ENCODE assay signal across 24 mouse cellular contexts in genomic region chr3:60480716-60481115, GRCm38 (mm10). TPM values are rescaled to one million over a fixed set of nuclear protein-coding genes. Genes with fewer than 3 reads are reported as not detected.
DNase-seq lines count a peak whose midpoint lies in the region; ATAC-seq and TF ChIP-seq lines count a peak whose summit lies in the region.
"Had no signal": no experiment of that assay in that cellular context is flagged by ENCODE, and none has a peak within 500 bp of the region (broad histone marks: within the 10 kb centered on the region; RNA-seq: fewer than 3 reads in every experiment).

No protein-coding gene starts in this region.

- peaks cover 43% of the 10 kb centered on the region for H3K4me1 ChIP-seq in liver, embryonic 13.5 days (replicated peaks)
- H3K4me1 ChIP-seq in liver, embryonic 11.5 days (replicated peaks; ENCODE audit: control insufficient read depth, insufficient read depth, low read length) = peaks cover 4% of the 10 kb centered on the region
- peaks cover 9 to 70% of the 10 kb centered on the region in 2 experiments for H3K4me1 ChIP-seq in CH12.LX (ENCODE audit: control insufficient read depth in 1 of 2, insufficient read depth in 2 of 2)
- H3K4me1 ChIP-seq: embryonic facial prominence, embryonic 15.5 days; forebrain, embryonic 10.5 days; heart, embryonic 15.5 days; hindbrain, embryonic 10.5 days had no signal

- no peak for ATAC-seq in liver, embryonic 13.5 days (ENCODE audit: low read depth)
- ATAC-seq in liver, embryonic 11.5 days (replicated peaks; ENCODE audit: low FRiP score) = no peak
- ATAC-seq: forebrain, embryonic 14.5 days; inflammation-experienced regulatory T-cells, adult 6 months had no signal

- no peak overlapping the region for H3K9ac ChIP-seq in liver, embryonic 13.5 days
- no peak overlapping the region for H3K9ac ChIP-seq in liver, embryonic 11.5 days (ENCODE audit: low read depth, low read length)
- H3K9ac ChIP-seq in CH12.LX (ENCODE audit: insufficient read depth, low read depth) = peak overlapping the region; percentile 87
- H3K9ac ChIP-seq: embryonic facial prominence, embryonic 15.5 days; heart, embryonic 15.5 days; hindbrain, embryonic 14.5 days had no signal

- no peak for DNase-seq in liver, embryonic 13.5 days
- DNase-seq in liver, embryonic 11.5 days (ENCODE audit: low spot score) = no peak
- DNase-seq in A20 (ENCODE audit: low read depth, low spot score) (peak; percentile 60), CH12.LX (ENCODE audit: extremely low read depth) (peak; percentile 37)
- DNase-seq in heart, adult 11 months = no peak
- no peak for DNase-seq in heart, postnatal 4 days
- DNase-seq in heart, adult 9 months (ENCODE audit: low spot score in 2 of 2) = no peak
- DNase-seq: adrenal gland, postnatal 14 days; cerebellum, adult 18-20 months; cerebellum, adult 9-11 months; cerebellum, postnatal 36 days; gastrocnemius, postnatal 36 days; heart, adult 18-20 months; heart, postnatal 14 days had no signal

- H3K4me3 ChIP-seq in liver, embryonic 13.5 days (replicated peaks) = no peak overlapping the region
- H3K4me3 ChIP-seq in liver, embryonic 11.5 days (ENCODE audit: low read depth, low read length) = no peak overlapping the region
- peak overlapping the region in 2 of 3 experiments; percentile 21 to 27 for H3K4me3 ChIP-seq in CH12.LX (replicated peaks in 1 of 3; ENCODE audit: low read depth in 2 of 3, low read length in 2 of 3, poor library complexity in 1 of 3)
- H3K4me3 ChIP-seq in macrophage (ENCODE audit: inconsistent target) = no peak overlapping the region; the same call in 1 of the 2 replicates
- H3K4me3 ChIP-seq: embryonic facial prominence, embryonic 15.5 days; erythroblast, embryonic 14.5 days; forebrain, embryonic 10.5 days; heart, embryonic 15.5 days; hindbrain, embryonic 10.5 days had no signal

- dilution Hi-C loops in CH12.LX (cut with MboI; ENCODE audit: extremely low pct_ligation_motif_present, extremely low pct_unique_long_range_greater_than_20kb, low sequenced_read_pairs) = no loop called here

- H3K27me3 ChIP-seq in liver, embryonic 13.5 days = no peaks in the 10 kb centered on the region
- H3K27me3 ChIP-seq in liver, embryonic 11.5 days (replicated peaks; ENCODE audit: control insufficient read depth, insufficient read depth, low read length) = no peaks in the 10 kb centered on the region
- no peaks in the 10 kb centered on the region for H3K27me3 ChIP-seq in CH12.LX (replicated peaks)
- H3K27me3 ChIP-seq: embryonic facial prominence, embryonic 15.5 days; heart, embryonic 15.5 days had no signal

- 0 out of 2 replicates have a peak, but pooled peaks cover 4% of the 10 kb centered on the region for H3K36me3 ChIP-seq in liver, embryonic 13.5 days
- no peaks in the 10 kb centered on the region for H3K36me3 ChIP-seq in liver, embryonic 11.5 days (ENCODE audit: control insufficient read depth, insufficient read depth, low read length)
- H3K36me3 ChIP-seq in CH12.LX (replicated peaks in 1 of 2; ENCODE audit: control insufficient read depth in 1 of 2, insufficient read depth in 1 of 2, low read length in 1 of 2) (peaks cover 0 to 11% of the 10 kb centered on the region in 2 experiments), macrophage (ENCODE audit: inconsistent target) (no peaks in the 10 kb centered on the region)
- H3K36me3 ChIP-seq: embryonic facial prominence, embryonic 15.5 days; forebrain, embryonic 10.5 days; heart, embryonic 15.5 days; hindbrain, embryonic 10.5 days had no signal

- TF ChIP-seq EP300 in CH12.LX (IDR thresholded peaks at IDR 0.05; ENCODE audit: low read length) = peak; percentile 46; the same call in 1 of the 2 replicates

- no peak overlapping the region for H3K4me2 ChIP-seq in liver, embryonic 13.5 days
- no peak overlapping the region for H3K4me2 ChIP-seq in liver, embryonic 11.5 days
- H3K4me2 ChIP-seq in CH12.LX (ENCODE audit: insufficient read depth, low read depth, poor library complexity, severe bottlenecking) = peak overlapping the region; percentile 94
- H3K4me2 ChIP-seq: embryonic facial prominence, embryonic 15.5 days; heart, embryonic 11.5 days; heart, embryonic 15.5 days; hindbrain, embryonic 14.5 days had no signal

- TF ChIP-seq POLR2A in CH12.LX (IDR thresholded peaks at IDR 0.05; ENCODE audit: low read depth, low read length) = no peak

- in situ Hi-C loops in CH12.LX (cut with MboI; ENCODE audit: low pct_ligation_motif_present, low pct_unique_long_range_greater_than_20kb, low sequenced_read_pairs) = no loop called here

- WGBS in liver, embryonic 13.5 days (ENCODE audit: insufficient replicate concordance) = 56% methylated on average over 2 of the region's 2 CpGs
- WGBS in liver, embryonic 11.5 days = 82% methylated on average over 2 of the region's 2 CpGs
- WGBS in macrophage (ENCODE audit: missing documents) = 47% methylated on average over 2 of the region's 2 CpGs

- H3K79me2 ChIP-seq in CH12.LX (replicated peaks; ENCODE audit: control insufficient read depth, extremely low read depth, insufficient read depth, poor library complexity, severe bottlenecking) (peaks cover 71% of the 10 kb centered on the region), macrophage (ENCODE audit: inconsistent target) (peaks cover 100% of the 10 kb centered on the region)

- TF ChIP-seq RAD21 in CH12.LX (IDR thresholded peaks at IDR 0.05; ENCODE audit: low read depth, low read length) = no peak

- TF ChIP-seq CTCF in CH12.LX (conservative IDR thresholded peaks at IDR 0.05 in 1 of 2, IDR thresholded peaks at IDR 0.05 in 1 of 2; ENCODE audit: low read depth in 2 of 2, low read length in 2 of 2) = no peak

- H3K9me3 ChIP-seq in liver, embryonic 13.5 days (replicated peaks) = no peaks in the 10 kb centered on the region
- no peaks in the 10 kb centered on the region for H3K9me3 ChIP-seq in liver, embryonic 11.5 days (ENCODE audit: control insufficient read depth, low read length)
- H3K9me3 ChIP-seq in CH12.LX (replicated peaks; ENCODE audit: low read length) = no peaks in the 10 kb centered on the region
- H3K9me3 ChIP-seq: embryonic facial prominence, embryonic 15.5 days; forebrain, embryonic 10.5 days; heart, embryonic 15.5 days; hindbrain, embryonic 10.5 days had no signal

- peak overlapping the region; percentile 2; the same call in 1 of the 2 replicates for H3K27ac ChIP-seq in liver, embryonic 13.5 days
- no peak overlapping the region for H3K27ac ChIP-seq in liver, embryonic 11.5 days (ENCODE audit: low read depth, low read length)
- peak overlapping the region; percentile 94 for H3K27ac ChIP-seq in CH12.LX (ENCODE audit: insufficient read depth, low read depth)
- peak overlapping the region; percentile 96 for H3K27ac ChIP-seq in macrophage
- H3K27ac ChIP-seq: embryonic facial prominence, embryonic 15.5 days; forebrain, embryonic 10.5 days; heart, embryonic 15.5 days; hindbrain, embryonic 10.5 days; hindbrain, embryonic 14.5 days had no signal

TF ChIP-seq in CH12.LX, 34 proteins besides CTCF, POLR2A, EP300 and RAD21:
- TF ChIP-seq TBP (conservative IDR thresholded peaks at IDR 0.05; ENCODE audit: low read depth, low read length) = no peak
- TF ChIP-seq ETS1 (conservative IDR thresholded peaks at IDR 0.05; ENCODE audit: low read depth, low read length) = peak; percentile 57
- TF ChIP-seq TCF12 (IDR thresholded peaks at IDR 0.05; ENCODE audit: low read depth, low read length) = peak; percentile 38; the same call in 1 of the 2 replicates
- TF ChIP-seq MAFK (IDR thresholded peaks at IDR 0.05; ENCODE audit: insufficient replicate concordance, low read length) = no peak
- TF ChIP-seq CHD2 (IDR thresholded peaks at IDR 0.05; ENCODE audit: low read length) = no peak
- TF ChIP-seq MAX (IDR thresholded peaks at IDR 0.05; ENCODE audit: low read length) = no peak
- peak; percentile 63; the same call in 1 of the 2 replicates for TF ChIP-seq JUN (IDR thresholded peaks at IDR 0.05; ENCODE audit: insufficient read depth, low read depth, low read length)
- TF ChIP-seq KAT2A (IDR thresholded peaks at IDR 0.05; ENCODE audit: insufficient replicate concordance, low read length) = no peak
- no peak for TF ChIP-seq E2F4 (IDR thresholded peaks at IDR 0.05; ENCODE audit: insufficient replicate concordance, low read depth, low read length)
- 0 out of 2 replicates have a peak, but pooled peaks have one; percentile 21 for TF ChIP-seq MAZ (IDR thresholded peaks at IDR 0.05; ENCODE audit: low read depth, low read length)
- peak; percentile 74 for TF ChIP-seq JUND (conservative IDR thresholded peaks at IDR 0.05; ENCODE audit: low read depth, low read length)
- peak; percentile 86; the same call in 1 of the 2 replicates for TF ChIP-seq MEF2A (IDR thresholded peaks at IDR 0.05; ENCODE audit: borderline replicate concordance, low read depth, low read length)
- TF ChIP-seq IRF4 (IDR thresholded peaks at IDR 0.05; ENCODE audit: low read depth, low read length) = peak; percentile 83
- TF ChIP-seq UBTF (IDR thresholded peaks at IDR 0.05; ENCODE audit: low read depth, low read length) = no peak

RNA-seq across cellular contexts. Expression of gene Mbnl1, which starts 8.1 kb away (rescaled TPM):
- 123 and 153 TPM in 2 replicates for polyA plus RNA-seq in liver, embryonic 13.5 days (2015; fragmentation: Nextera tagmentation; extraction: Ambion mirVana)
- 242 and 268 TPM in 2 replicates for polyA plus RNA-seq in liver, embryonic 11.5 days (2014; fragmentation: Nextera tagmentation; extraction: Ambion mirVana)
- total RNA-seq in CH12.LX (2012; rRNA removed) = 249 and 276 TPM in 2 replicates
- total RNA-seq in CH12.LX (2014; rRNA removed) = 332 and 386 TPM in 2 replicates
- polyA plus RNA-seq in CH12.LX (2012; ENCODE audit: insufficient read length, low read depth) = 151 and 174 TPM in 2 replicates
- total RNA-seq in macrophage (2018; cell fraction: chromatin; rRNA removed) = 1,000 to 10,000 TPM in 15 of 26 experiments, 100 to 1,000 TPM in 10, 10 to 100 TPM in 1; 83.6 to 1,534 (median 1,127) TPM
- 100 to 1,000 TPM; 334 to 648 (median 462) TPM for total RNA-seq in macrophage (2018; cell fraction: cytosol; rRNA removed)
- 1,000 to 10,000 TPM in 11 of 26 experiments, 100 to 1,000 TPM in 15; 271 to 1,882 (median 927) TPM for total RNA-seq in macrophage (2018; cell fraction: nucleus; rRNA removed)
- 311 to 412 TPM (median 370 TPM) in 3 replicates for polyA plus RNA-seq in macrophage (2018)
- 100 to 1,000 TPM; 155 to 163 TPM for total RNA-seq in heart, postnatal 4 days (2021)

Comparison
In these comparisons a context has a peak if more than half of its experiments do, and no peak if none do; other contexts are left out.
1. DNase-seq: peak in A20 (single experiment) and CH12.LX (single experiment); none in liver, embryonic 13.5 days (single experiment), liver, embryonic 11.5 days (single experiment), heart, adult 11 months (single experiment), heart, postnatal 4 days (single experiment) and heart, adult 9 months (0 of 2).
2. H3K4me3 ChIP-seq: peak in CH12.LX (2 of 3); none in liver, embryonic 13.5 days (single experiment), liver, embryonic 11.5 days (single experiment) and macrophage (single experiment).